Mouse (Mus musculus) liver, embryonic 14.5 days (tissue): ENCODE results near the gene Robo1. TPM values are rescaled to one million over a fixed set of nuclear protein-coding genes. Genes with fewer than 3 reads are reported as not detected.

Experiments
- ATAC-seq: fragments of 200-750 bp; cut with Nextera tagmentation; 2 replicates; pipeline ENCODE4 v1.8.0; 2017; ENCODE audit warnings: moderate number of reproducible peaks, mild to moderate bottlenecking, moderate library complexity; ENCODE audit not compliant: insufficient read depth
- DNase-seq, 3 experiments: peaks; one replicate each; pipeline ENCODE4 v3.0.0-alpha.2; 2012 to 2013; ENCODE audit warnings: low read depth in 3 of 3, low spot score in 3 of 3
- H3K27ac ChIP-seq: fragments of 300-500 bp; sonication (generic); 2 replicates; pipeline ENCODE4 v1.5.1; 2014; ENCODE audit warnings: moderate library complexity, mild to moderate bottlenecking, control low read depth, inconsistent platforms
- H3K27me3 ChIP-seq: fragments of 300-500 bp; sonication (generic); 2 replicates; pipeline ENCODE4 v1.6.1; 2014; ENCODE audit warnings: mild to moderate bottlenecking, low read length, moderate library complexity; ENCODE audit not compliant: control insufficient read depth, insufficient read depth
- H3K36me3 ChIP-seq: fragments of 300-500 bp; sonication (generic); replicated peaks from 2 replicates; pipeline ENCODE4 v1.6.1; 2014; ENCODE audit warnings: low read depth; ENCODE audit not compliant: control insufficient read depth, insufficient read depth
- H3K4me1 ChIP-seq, 2 experiments: fragments of 200-500 bp in 1 of 2; fragments of 300-500 bp in 1 of 2; sonication (generic) in 1 of 2; replicated peaks; 2 replicates each; pipeline ENCODE4 v1.6.1; 2012 to 2014; ENCODE audit warnings: antibody characterized with exemption in 1 of 2, inconsistent platforms in 1 of 2, low read length in 1 of 2; ENCODE audit not compliant: control insufficient read depth in 2 of 2, insufficient read depth in 2 of 2
- H3K4me2 ChIP-seq: fragments of 300-500 bp; sonication (generic); 2 replicates; pipeline ENCODE4 v1.6.1; 2014; ENCODE audit warnings: low read depth, mild to moderate bottlenecking, control low read depth, moderate library complexity
- H3K4me3 ChIP-seq, 2 experiments: fragments of 200-500 bp in 1 of 2; fragments of 300-500 bp in 1 of 2; sonication (generic) in 1 of 2; 2 replicates each; pipeline ENCODE4 v1.5.1; 2012 to 2014; ENCODE audit warnings: low read depth in 2 of 2, low read length in 2 of 2, mild to moderate bottlenecking in 2 of 2, control low read depth in 1 of 2, inconsistent platforms in 1 of 2, moderate library complexity in 1 of 2; ENCODE audit not compliant: insufficient read depth in 1 of 2
- H3K9ac ChIP-seq: fragments of 300-500 bp; sonication (generic); replicated peaks from 2 replicates; pipeline ENCODE4 v1.6.1; 2014; ENCODE audit warnings: mild to moderate bottlenecking, control low read depth, moderate library complexity
- H3K9me3 ChIP-seq: fragments of 300-500 bp; sonication (generic); 2 replicates; pipeline ENCODE4 v1.6.1; 2016; ENCODE audit warnings: low read length, mixed read lengths; ENCODE audit not compliant: control insufficient read depth
- CTCF ChIP-seq: IDR thresholded peaks from 2 replicates; pipeline ENCODE4 v1.5.1; 2016; ENCODE audit warnings: antibody characterized with exemption, low read depth, control low read depth
- EP300 ChIP-seq: IDR thresholded peaks from 2 replicates; pipeline ENCODE4 v1.6.1; 2016; ENCODE audit warnings: antibody characterized with exemption, low read depth
- WGBS: fragments of 180-500 bp; shearing (Covaris S2); extraction: QIAGEN DNeasy Blood & Tissue Kit; methylation state at CpG from one replicate; pipeline ENCODE4 v1.1.7; 2014; ENCODE audit not compliant: insufficient replicate concordance; 5-methylcytosine and 5-hydroxymethylcytosine counted together
- polyA plus RNA-seq, 2 experiments: library from polyadenylated mRNA; depleted of rRNA in 1 of 2; stranded (reverse) in 1 of 2; unstranded in 1 of 2; fragments of >200 nt; fragmentation: Nextera tagmentation in 1 of 2; extraction: Ambion mirVana in 1 of 2; gene quantifications; 2 replicates each; pipeline versions ENCODE4 v1.2.1 to v1.2.3; 2012 to 2014

Robo1 gene
- polyA plus RNA-seq, 2 experiments, result 3.1 to 3.4 TPM

- no peak for TF ChIP-seq CTCF
- no peak for TF ChIP-seq EP300
- Histone ChIP-seq H3K36me3 (no peaks in the 10 kb centered on the region), H3K4me1 (no peaks in the 10 kb centered on the region; a peak in 1 of 4 replicates), H3K27ac (no peak overlapping the region), H3K4me3 (no peak overlapping the region), H3K4me2 (no peak overlapping the region), H3K9me3 (no peaks in the 10 kb centered on the region), H3K9ac (no peak overlapping the region), H3K27me3 (no peaks in the 10 kb centered on the region)
- ATAC-seq, result no peak
- 69% methylated on average over 6 of the region's 6 CpGs for WGBS
- no peak for DNase-seq
These were observed 690.6 kb downstream of the Robo1 start for GRCm38 (mm10) chr16:72998677-72999076.

- no peak for ATAC-seq
- WGBS, result 65% methylated on average over 4 of the region's 4 CpGs
These were observed 694.6 kb downstream of the Robo1 start for GRCm38 (mm10) chr16:73002685-73003084.

GRCm38 (mm10) chr16:73004601-73005000 is 696.5 kb downstream of the Robo1 start:
- DNase-seq, result no peak
- TF ChIP-seq CTCF (no peak), EP300 (no peak)
- Histone ChIP-seq H3K27me3 (no peaks in the 10 kb centered on the region), H3K4me1 (no peaks in the 10 kb centered on the region), H3K36me3 (no peaks in the 10 kb centered on the region), H3K9me3 (no peaks in the 10 kb centered on the region), H3K9ac (no peak overlapping the region), H3K4me3 (no peak overlapping the region), H3K27ac (no peak overlapping the region), H3K4me2 (no peak overlapping the region)
- WGBS, result 75% methylated on average over 11 of the region's 11 CpGs
- no peak for ATAC-seq

More at GRCm38 (mm10) chr16:73002685-73003084, 694.6 kb downstream of the Robo1 start:
- H3K36me3 ChIP-seq, result no peaks in the 10 kb centered on the region
- DNase-seq, result no peak
- no peaks in the 10 kb centered on the region for H3K27me3 ChIP-seq
- H3K4me2 ChIP-seq, result no peak overlapping the region
- TF ChIP-seq EP300 (no peak), CTCF (no peak)
- no peaks in the 10 kb centered on the region for H3K4me1 ChIP-seq
- no peak overlapping the region for H3K27ac ChIP-seq
- no peak overlapping the region for H3K4me3 ChIP-seq
- H3K9me3 ChIP-seq, result no peaks in the 10 kb centered on the region
- H3K9ac ChIP-seq, result no peak overlapping the region

GRCm38 (mm10) chr16:73005831-73006230 is 697.7 kb downstream of the Robo1 start:
- no peaks in the 10 kb centered on the region for H3K9me3 ChIP-seq
- no peak for TF ChIP-seq EP300
- no peak for TF ChIP-seq CTCF
- H3K4me3 ChIP-seq, result no peak overlapping the region
- ATAC-seq, result no peak
- no peak overlapping the region for H3K27ac ChIP-seq
- no peak for DNase-seq
- H3K36me3 ChIP-seq, result no peaks in the 10 kb centered on the region
- H3K4me1 ChIP-seq, result no peaks in the 10 kb centered on the region
- no peak overlapping the region for H3K4me2 ChIP-seq
- no peak overlapping the region for H3K9ac ChIP-seq
- WGBS, result 65% methylated on average over 4 of the region's 4 CpGs
- H3K27me3 ChIP-seq, result no peaks in the 10 kb centered on the region

GRCm38 (mm10) chr16:73007434-73007833 is 699.3 kb downstream of the Robo1 start:
- H3K9me3 ChIP-seq, result no peaks in the 10 kb centered on the region
- no peak overlapping the region for H3K4me3 ChIP-seq
- H3K4me2 ChIP-seq, result no peak overlapping the region
- no peak overlapping the region for H3K9ac ChIP-seq
- TF ChIP-seq EP300, result no peak
- no peak for TF ChIP-seq CTCF
- no peak overlapping the region for H3K27ac ChIP-seq
- no peaks in the 10 kb centered on the region for H3K27me3 ChIP-seq
- H3K36me3 ChIP-seq, result no peaks in the 10 kb centered on the region
- DNase-seq (no peak), ATAC-seq (no peak)
- no peaks in the 10 kb centered on the region for H3K4me1 ChIP-seq
- WGBS, result 60% methylated on average over 8 of the region's 8 CpGs

- no peak for DNase-seq
- TF ChIP-seq EP300, result no peak
- TF ChIP-seq CTCF, result no peak
- no peak overlapping the region for H3K4me3 ChIP-seq
- no peak for ATAC-seq
- H3K27ac ChIP-seq, result no peak overlapping the region
- no peak overlapping the region for H3K4me2 ChIP-seq
- H3K9me3 ChIP-seq, result no peaks in the 10 kb centered on the region
- no peaks in the 10 kb centered on the region for H3K27me3 ChIP-seq
- WGBS, result 53% methylated on average over 7 of the region's 7 CpGs
- no peak overlapping the region for H3K9ac ChIP-seq
- H3K4me1 ChIP-seq, result no peaks in the 10 kb centered on the region
- no peaks in the 10 kb centered on the region for H3K36me3 ChIP-seq
These were observed 703.2 kb downstream of the Robo1 start for GRCm38 (mm10) chr16:73011313-73011712.
